Mouse (Mus musculus): ENCODE results near the gene Mpp6. TPM values are rescaled to one million over a fixed set of nuclear protein-coding genes. Genes with fewer than 3 reads are reported as not detected.

Mpp6 gene
- total RNA-seq, 4 experiments from 2014 or later = 56.0 to 63.6 (median 61.3) TPM

- DNase-seq (ENCODE audit: low spot score) = no peak
Observed at GRCm38 (mm10) chr6:50225232-50225631, 115.2 kb downstream of the Mpp6 start.

GRCm38 (mm10) chr6:50228180-50228579 is 118.1 kb downstream of the Mpp6 start:
- DNase-seq (ENCODE audit: low spot score) = no peak

- no peak for DNase-seq (ENCODE audit: low spot score)
Observed at GRCm38 (mm10) chr6:50231288-50231687, 121.2 kb downstream of the Mpp6 start.

- no peak for DNase-seq (ENCODE audit: low spot score)
Observed at GRCm38 (mm10) chr6:50232984-50233383, 122.9 kb downstream of the Mpp6 start.

- no peak for DNase-seq (ENCODE audit: low spot score)
Observed at GRCm38 (mm10) chr6:50237963-50238362, 127.9 kb downstream of the Mpp6 start.

GRCm38 (mm10) chr6:50239902-50240301 is 129.9 kb downstream of the Mpp6 start:
- DNase-seq (ENCODE audit: low spot score) = no peak

GRCm38 (mm10) chr6:50240437-50240836 is 130.4 kb downstream of the Mpp6 start:
- DNase-seq (ENCODE audit: low spot score) = no peak

GRCm38 (mm10) chr6:50244126-50244525 is 134.1 kb downstream of the Mpp6 start:
- DNase-seq (ENCODE audit: low spot score) = no peak

GRCm38 (mm10) chr6:50244967-50245366 is 134.9 kb downstream of the Mpp6 start:
- no peak for DNase-seq (ENCODE audit: low spot score)

- DNase-seq (ENCODE audit: low spot score) = no peak
Observed at GRCm38 (mm10) chr6:50247356-50247755, 137.3 kb downstream of the Mpp6 start.

GRCm38 (mm10) chr6:50247791-50248190 is 137.8 kb downstream of the Mpp6 start:
- no peak for DNase-seq (ENCODE audit: low spot score)

Other genes with a start within 250 kb of the Mpp6 start
- under 1 TPM; 0.27 to 0.75 (median 0.55) TPM for gene Gsdme, start 153.6 kb downstream of the Mpp6 start, total RNA-seq (2022)